Mouse (Mus musculus) hindlimb bud, embryonic 11.5 days (tissue): ENCODE results near the gene Ap5z1.
A peak's percentile ranks its signal among the peaks of the same experiment; 100 is the strongest.

Source experiments
- DNase-seq: peaks from one replicate; pipeline ENCODE4 v3.0.0-alpha.2; 2012; ENCODE audit warnings: low read depth, low spot score; ENCODE audit errors: extremely low spot score

The Ap5z1 gene

DNA sequence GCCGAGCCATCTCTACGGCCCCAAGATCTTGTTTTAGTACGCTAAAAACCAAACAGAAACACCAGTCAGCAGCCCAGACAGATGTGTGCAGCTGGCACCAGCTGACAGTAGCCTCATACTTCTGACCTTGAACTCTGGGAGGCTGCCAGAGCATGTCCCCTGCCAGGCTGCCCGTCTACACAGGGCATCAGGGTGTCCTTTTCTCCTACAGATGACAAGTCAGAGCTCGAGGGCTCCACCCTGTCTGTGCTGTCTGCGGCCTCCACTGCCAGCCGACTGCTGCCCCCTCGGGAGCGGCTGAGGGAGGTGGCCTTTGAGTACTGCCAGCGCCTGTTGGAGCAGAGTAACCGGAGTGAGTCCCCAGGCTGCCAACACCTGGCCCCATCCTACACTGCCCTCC lies 6.1 kb downstream of the Ap5z1 start:
- DNase-seq = no peak

DNA sequence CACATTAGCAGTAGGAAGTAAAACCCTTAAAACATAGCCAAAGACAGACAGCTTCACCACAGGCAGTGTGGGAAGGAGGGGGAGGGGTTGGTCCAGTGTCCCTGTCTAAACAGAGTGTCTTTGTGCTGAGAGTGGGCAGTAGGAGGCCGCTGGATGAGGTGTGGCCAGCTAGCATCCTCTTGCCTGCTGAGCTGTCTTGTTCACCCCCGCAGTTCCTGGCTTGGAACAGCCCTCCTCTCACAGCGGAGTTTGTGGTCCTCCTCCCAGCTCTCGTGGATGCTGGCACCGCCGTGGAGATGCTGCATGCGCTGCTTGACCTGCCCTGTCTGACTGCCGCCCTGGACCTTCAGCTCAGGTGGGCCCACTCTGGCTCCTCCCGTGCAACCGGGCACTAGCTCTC lies 10.0 kb downstream of the Ap5z1 start:
- DNase-seq = no peak

DNA sequence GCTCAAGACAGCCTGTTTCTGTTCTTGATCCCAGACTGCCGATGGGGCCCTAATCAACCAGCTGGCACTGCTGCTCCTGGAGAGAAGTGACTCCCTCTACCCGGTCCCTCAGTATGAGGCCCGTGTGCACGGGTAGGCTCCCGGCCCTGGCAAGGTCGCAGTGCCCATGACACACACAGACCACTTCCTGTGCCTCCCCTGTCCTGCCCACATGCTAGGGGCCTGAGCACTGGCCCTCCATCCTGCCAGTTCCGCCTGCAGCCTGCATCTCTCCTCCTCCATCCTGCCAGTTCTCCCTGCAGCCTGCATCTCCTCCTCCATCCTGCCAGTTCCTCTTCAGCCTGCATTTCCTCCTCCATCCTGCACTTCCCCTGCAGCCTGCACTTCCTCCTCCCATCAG lies 11.9 kb downstream of the Ap5z1 start:
- DNase-seq = no peak

DNA sequence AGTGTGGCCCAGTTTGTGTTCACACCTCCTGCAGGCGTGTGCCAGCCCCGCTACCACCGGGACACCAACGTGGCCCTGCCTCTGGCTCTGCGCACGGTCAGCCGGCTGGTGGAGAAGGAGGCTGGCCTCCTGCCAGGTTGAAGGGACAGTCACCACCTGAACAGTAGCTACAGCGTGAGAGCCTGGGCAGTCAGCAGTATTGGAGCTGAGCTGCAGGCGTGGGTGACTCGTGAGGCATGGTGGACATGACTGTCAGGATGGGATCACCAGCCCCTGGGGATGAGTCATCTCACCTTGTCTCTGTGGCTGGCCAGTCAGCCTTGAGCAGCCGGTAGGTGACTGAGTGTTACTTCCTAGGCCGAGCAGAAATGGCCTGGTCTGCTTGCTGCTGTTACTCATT lies 13.6 kb downstream of the Ap5z1 start:
- no peak for DNase-seq

DNA sequence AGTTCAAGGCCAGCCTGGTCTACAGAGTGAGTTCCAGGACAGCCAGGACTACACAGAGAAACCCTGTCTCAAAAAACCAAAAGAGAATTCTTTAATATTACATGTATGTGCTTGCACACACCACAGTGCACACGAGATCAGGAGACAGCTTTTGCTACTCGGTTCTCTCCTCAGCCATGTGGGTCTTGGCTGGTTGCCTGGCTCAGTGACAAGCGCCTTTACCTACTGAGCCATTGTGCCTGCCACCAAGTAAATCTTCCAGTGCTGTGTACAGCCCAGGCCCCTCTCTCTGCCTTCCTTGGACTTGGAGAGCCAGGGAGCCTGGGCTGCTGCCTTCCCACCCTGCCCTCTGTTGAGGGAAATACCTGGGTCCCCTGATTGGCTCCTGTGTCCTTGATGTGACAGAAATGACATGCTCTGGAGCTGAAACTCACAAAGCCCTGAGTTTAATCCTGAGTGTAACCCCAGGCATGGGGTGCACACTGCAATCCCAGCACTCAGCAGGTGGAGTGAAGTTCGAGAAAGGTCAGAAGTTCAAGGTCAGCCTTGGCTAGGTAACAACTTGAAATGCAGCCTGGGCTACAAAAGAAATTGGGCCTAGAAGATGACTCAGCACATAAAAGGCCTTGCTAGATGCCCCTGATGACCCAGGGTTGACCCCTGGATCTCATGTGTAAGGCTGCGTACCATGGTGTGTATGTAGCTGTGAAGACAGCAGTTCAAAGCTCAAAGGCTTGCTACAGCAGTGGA lies 14.3 kb downstream of the Ap5z1 start:
- DNase-seq = no peak

DNA sequence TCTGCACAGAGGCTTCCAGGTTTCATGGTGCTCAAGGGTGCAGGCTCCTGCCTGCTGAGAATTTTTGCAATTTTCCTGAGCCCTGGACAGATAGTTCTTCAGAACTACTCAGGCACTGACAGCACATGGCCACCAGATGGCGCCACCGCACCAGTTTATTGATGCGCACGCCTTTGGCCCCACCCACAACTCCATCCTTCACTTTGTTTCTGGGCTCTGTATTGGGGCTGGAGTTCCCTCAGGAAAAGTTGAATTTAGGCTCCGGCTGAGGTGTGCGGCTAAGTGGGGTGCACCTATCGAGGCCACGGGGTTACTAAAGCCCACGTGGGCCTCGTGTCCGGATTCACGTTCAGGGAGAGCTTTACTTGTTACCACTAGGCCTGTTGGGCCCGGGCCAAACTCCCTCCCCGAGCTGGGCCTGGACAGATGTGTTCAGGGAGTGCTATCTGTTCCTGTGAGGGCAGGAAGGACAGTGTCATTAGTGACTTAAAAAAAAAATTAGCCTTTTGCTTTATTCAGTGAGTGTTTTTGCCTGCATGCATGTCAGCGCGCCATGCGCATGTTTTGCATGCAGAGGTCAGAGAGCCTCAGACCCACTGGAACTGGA lies 15.2 kb downstream of the Ap5z1 start:
- no peak for DNase-seq

DNA sequence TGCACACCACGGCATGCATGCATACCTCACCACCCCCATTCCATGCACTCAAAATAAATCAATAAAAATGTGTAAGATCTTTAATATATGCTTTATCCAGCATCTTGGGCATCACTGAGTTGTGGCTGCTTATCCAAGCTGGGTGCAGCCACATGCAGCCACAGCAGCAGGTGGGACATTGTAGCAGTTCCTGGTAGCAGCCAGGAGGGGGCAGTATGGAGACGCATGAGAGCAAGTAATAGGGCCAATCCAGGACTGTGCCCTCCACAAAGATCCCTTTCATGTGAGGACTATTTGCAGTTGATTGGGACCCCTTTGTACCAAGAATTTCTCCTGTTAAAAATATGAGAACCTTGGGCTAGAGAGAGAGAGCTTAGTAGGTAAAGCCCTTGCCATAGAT lies 18.8 kb downstream of the Ap5z1 start:
- DNase-seq = no peak

DNA sequence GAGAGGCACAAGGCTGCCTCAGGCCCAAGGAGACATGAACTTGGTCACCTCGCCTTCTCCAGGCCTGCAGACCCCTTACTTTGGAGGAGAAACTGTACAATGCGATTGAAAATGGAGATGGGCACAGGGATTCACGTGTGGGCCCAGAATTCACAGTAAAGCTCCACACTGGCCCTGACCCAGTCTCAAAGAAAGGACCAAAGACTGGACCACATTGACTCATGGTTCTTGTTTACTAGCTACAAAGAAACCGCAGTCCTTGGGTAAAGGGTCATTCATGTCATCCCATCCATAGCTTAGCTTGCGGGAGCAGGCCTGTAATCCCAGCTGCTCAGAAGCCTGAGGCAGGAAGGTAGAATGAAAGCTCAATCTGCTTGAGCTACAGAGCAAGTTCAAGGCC lies 19.8 kb downstream of the Ap5z1 start:
- no peak for DNase-seq

DNA sequence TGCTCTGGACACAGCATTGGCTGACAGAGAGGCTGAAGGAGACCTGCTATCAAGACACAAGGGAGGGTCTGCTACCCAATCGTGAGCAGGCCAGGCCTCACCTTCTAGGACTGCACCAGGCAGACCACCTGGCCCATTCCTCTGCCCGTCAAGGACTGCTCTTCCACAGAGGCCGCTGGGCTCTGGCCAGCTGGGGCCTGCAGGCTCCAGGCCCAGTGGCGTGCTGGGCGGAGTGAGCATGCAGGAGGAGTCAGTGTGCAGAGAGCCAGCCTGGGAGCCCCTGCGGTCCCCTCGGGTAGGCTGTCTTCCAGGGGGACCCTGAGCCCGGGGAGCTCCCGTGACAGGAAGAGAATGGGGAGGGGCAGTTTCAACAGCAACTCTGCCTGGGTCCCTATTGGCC lies 22.9 kb downstream of the Ap5z1 start:
- DNase-seq = no peak

DNA sequence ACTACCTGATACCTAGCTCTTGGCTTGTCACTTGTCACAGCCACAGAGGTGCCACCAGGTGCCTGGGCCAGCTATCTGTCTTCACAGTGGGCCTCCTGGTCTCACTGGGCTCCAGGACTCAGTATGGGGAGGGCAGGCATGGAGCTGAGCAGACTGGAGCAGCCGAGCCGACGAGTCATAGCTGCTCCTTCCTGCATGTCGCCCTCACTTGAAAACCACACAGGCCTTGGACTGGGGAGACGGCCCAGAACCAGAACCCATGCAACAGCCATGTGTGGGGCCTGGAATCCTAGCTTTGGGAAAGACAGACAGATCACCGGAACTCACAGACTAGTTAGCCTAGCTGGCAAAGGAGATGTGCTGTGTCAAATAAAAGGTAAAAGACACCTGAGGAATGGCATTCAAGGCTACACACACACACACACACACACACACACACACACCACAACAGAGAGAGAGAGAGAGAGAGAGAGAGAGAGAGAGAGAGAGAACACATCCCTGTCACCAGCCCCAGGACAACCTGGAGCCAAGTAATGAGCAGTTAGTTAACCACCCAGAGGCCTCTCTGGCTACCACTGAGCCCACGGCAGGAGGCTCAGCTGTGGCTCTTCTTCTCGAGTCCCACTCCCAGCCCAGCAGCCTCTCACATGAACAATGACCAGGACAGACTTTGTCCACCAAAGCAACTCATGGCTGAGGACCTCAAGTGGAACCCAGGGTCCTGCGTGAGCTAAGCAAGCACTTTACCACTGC lies 26.4 kb downstream of the Ap5z1 start:
- DNase-seq = no peak

DNA sequence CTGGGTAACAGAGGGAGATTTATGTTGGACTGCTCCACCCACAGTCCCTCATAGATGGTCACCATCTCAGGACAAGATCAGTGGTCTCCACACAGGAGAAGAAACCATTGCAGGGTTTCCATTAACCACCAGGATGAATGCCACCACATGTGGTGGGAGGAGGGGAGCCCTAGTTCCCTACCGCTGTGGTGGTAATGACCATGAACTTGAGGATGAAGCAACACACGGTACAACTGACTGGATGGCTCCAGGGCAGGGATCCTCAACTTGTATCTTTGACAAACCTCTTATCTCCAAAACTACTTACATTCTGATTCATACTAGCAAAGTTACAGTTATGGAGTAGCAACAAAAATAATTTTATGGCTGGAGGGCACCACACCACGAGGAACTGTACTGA lies 29.6 kb downstream of the Ap5z1 start:
- DNase-seq = no peak

DNA sequence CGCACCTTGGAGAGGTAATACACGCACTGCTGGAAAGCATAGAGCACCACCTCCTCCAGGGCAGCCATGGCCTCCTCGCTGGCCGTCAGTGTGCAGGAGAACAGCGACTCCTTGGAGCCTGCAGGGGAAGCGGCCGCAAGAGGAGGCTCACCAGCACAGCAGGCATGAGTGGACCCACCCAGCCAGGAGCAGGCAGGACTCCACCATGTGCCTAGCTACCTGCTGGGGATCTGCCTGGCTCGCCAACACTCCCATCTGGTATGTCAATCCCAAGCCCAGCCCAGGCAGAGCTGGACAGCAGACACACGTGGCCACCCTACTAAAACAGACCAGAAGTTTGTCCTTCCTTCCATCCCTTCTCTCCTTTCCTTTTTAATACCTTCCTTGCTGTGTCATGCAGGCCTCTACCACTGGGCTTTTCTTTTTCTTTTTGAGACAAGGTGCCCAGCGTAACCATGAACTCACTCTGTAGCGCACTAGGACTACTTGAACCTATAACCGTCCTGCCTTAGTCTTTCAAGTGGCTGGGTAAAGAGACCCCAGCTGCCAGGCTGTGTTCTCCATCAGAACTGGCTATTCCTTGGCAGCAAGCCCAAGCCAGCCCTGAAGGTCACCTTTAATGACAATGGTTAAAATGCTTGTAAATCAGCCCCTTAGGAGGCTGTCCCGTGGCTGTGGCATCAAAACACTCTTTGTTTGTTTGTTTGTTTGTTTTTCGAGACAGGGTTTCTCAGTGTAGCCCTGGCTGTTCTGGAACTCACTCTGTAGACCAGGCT lies 31.8 kb downstream of the Ap5z1 start:
- no peak for DNase-seq

DNA sequence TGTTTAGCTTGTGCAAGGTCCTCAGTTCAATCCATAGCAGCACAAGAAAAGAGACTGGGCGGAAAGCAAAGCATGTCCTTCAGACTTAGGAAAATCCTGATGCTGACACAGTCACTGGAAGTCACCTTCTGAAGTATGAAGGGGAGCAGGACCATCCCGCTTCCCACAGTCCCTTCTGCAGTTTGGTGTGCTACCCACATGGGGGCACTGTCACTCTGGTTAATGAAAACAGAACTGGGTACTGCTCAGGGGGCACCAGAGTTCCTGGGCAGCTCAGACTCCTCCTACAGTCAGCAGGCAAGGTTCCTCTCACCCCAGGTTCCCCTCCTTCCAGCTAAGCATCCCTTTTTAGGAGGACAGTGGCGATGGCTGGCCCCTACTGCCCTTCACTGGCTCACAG lies 35.2 kb downstream of the Ap5z1 start:
- no peak for DNase-seq

DNA sequence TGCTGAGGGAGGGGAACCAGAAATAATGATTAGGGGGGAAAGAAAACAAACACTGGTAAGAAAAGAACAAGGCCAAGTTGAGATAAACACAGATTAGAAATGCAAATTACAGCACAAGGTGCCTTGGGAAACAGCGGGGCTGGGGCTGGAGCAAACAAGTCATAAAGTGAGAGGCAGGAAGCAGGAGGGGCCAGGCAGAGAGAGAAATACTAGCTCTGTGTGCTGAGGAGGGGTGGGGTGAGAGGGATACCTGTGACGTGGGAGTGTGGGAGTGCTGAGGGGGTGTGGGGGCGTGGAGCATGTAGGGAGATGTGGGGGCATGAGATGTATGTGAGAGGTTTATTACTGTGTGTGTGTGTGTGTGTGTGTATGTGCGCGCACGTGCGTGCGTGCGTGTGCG lies 37.2 kb downstream of the Ap5z1 start:
- DNase-seq = no peak

DNA sequence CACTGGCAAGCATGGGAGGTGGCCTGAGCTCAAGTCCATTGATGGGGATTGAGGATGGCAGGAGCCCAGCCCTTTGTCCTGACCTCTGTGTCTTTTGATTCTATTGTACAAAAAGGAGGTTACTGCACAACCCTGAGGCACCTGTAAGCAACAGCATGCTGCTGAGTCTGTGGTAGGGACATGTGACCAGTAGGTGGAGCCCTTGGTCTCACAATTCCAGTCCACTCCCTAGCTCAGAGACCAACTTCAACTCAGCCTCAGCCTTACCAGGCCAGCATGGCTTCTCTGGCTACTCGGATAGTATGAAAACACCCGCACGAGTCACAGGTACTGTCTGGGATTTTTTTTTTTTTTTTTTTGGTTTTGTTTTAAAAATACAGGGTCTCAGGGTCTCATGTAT lies 38.7 kb downstream of the Ap5z1 start:
- peak; percentile 91 for DNase-seq

DNA sequence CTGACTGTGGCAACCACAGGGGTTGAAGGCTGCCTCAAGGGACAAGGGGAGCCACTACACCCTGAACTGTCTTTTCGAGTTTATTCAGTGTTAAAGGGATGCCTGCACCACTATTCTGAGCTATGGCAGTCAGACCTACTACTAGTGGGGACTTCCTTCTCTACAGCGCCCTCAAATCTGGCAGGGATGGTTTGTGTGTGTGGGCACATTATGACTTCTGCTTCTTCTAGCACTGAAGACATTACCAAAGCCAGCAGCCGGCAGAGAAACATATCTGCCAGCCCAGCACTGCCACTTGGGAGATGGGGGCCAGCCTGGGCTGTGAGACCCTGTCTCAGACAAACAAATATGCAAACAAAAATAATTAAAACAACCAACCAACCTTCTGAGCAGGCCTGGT lies 40.4 kb downstream of the Ap5z1 start:
- DNase-seq = no peak

DNA sequence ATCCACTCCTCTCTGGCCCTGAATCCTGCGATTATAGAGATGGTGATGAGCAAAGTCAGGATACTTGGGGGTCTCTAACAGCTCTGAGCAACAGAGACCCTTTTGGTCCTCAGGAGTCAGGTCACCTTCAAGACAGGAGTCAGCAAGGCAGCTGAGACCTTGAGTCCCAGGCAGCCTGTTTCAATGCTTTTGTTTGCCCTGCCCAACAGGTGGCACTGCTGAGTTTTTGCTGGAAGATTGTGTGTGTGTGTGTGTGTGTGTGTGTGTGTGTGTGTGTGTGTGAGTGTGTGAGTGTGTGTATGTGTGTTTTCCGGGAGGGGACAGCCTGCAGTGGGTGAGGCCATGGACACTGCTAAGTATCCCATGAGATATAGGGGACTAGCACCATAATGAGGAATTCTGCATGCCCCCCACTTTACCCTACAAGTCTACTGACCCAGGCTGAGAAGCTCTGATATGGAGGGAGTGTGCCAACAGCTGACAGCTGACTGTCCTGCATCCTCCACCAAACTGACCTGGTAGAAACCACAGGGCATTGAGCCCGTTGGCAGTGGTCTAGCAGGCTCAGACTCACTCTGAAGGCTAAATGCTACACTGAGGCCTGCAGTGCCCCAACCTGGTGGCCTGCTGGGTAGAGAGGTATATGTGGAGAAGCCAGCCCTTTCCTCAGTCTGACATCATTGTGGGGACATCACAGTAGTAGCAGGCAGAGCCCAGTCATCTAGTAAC lies 42.1 kb downstream of the Ap5z1 start:
- no peak for DNase-seq

DNA sequence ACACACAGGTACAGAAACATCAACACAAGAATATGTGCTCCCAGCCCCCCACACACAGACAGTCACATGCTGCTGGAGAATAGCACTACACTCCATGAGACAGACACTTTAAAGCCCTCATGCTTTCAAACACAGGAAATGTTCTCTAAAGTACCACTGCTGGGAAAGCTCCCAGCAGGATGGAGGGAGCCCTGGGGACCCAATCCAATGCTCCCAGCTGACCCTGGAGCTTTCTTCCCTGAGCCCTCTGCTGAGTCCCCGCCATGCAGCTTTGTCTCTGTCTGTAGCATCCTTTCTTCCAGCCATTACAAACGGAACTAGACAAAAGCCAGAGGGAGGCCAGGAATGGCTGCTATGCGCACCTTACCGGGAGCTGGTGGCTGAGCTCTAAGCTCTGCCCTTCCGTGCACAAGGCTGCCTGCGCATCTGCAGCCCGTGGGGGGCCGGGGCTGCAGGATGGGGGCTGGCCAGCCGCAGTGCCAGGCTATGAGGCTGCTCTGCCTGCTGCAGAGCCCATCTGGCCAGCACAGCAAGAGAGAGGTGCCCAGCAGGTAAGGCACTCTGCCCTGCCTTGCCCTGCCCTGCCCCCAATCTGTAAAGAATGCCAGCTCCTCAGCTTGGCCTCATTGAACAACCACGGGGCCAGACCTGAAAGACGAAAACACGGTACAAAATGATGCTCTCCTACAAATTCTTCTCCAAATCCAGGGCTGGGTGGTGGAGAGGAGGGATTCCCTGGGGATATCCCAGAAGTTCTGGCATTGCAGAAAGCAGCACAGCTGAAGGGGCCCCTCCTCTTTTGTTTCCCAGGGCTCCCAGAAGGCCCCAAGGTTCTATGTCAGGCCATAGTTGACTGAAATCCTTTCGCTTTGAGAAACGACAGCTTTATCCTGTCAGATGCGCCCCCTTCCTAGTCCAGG lies 45.7 kb downstream of the Ap5z1 start:
- no peak for DNase-seq

DNA sequence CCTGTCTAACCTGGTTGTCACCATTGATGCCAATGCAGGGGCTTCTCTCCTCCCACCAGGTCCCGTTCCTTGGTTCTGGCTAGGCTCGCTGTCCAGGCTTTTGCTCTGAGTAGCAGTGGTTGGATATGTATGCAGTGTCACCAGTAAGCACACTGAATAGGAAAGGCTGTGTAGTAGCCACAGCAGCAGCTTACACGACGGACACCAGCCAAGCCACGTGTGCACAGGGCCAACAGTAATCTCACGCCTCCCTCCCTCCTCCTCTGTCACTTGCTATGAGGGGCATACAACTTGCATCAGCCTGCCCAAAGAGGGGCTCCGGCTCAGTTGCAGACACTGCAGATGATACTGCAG lies 46.3 kb downstream of the Ap5z1 start:
- DNase-seq = no peak

DNA sequence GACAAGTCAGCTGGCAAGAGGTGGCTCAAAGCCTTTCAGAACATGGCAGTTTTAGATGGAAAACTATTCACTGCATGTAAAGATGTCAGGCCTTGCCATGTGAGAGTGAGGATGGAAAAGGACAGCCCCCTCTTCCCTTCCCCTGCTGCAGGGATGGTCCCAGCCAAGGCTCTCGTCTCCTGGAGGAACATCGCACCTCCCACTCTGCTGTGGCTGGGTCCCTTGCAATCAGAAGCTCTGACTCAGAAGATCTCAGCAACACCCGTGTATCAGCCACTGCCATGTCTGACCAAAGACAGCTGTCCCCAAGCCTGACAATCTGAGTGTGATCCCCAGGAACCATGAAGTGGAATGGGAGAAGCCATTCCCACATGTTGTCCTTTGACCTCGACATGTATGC lies 48.4 kb downstream of the Ap5z1 start:
- no peak for DNase-seq
